Mouse (Mus musculus) E14TG2a.4 (cell line): Measurements from ENCODE around the gene Flot2.

Experiments used
- H3K27me3 ChIP-seq: 2 replicates; pipeline ENCODE4 v1.6.1; 2014; ENCODE audit warnings: low read length, control low read depth; ENCODE audit not compliant: insufficient read depth
- H3K36me3 ChIP-seq: 2 replicates; pipeline ENCODE4 v1.6.1; 2014; ENCODE audit warnings: low read length, control low read depth; ENCODE audit not compliant: insufficient read depth
- H3K4me1 ChIP-seq: replicated peaks from 2 replicates; pipeline ENCODE4 v1.6.1; 2014; ENCODE audit warnings: low read depth, low read length, control low read depth
- H3K4me3 ChIP-seq: replicated peaks from 2 replicates; pipeline ENCODE4 v1.5.1; 2014; ENCODE audit warnings: mild to moderate bottlenecking, low read length
- H3K9me3 ChIP-seq: 2 replicates; pipeline ENCODE4 v1.6.1; 2014; ENCODE audit warnings: low read length, control low read depth
- CTCF ChIP-seq: conservative IDR thresholded peaks from 2 replicates; pipeline ENCODE4 v1.5.1; 2014; ENCODE audit warnings: low read length
- NANOG ChIP-seq: IDR thresholded peaks from 2 replicates; pipeline ENCODE4 v1.6.1; 2014; ENCODE audit warnings: borderline replicate concordance, low read length, mixed read lengths
- POU5F1 ChIP-seq: IDR thresholded peaks from 2 replicates; pipeline ENCODE4 v1.6.1; 2014; ENCODE audit warnings: low read length, borderline replicate concordance

Flot2 gene

GRCm38 (mm10) chr11:78069646-78070045 lies 31.9 kb downstream of the Flot2 start:
- Histone ChIP-seq H3K4me1 (peaks cover 30% of the 10 kb centered on the region), H3K36me3 (peaks cover 22% of the 10 kb centered on the region), H3K27me3 (0 out of 2 replicates have a peak, but pooled peaks cover 2% of the 10 kb centered on the region), H3K9me3 (no peaks in the 10 kb centered on the region), H3K4me3 (no peak overlapping the region)
- TF ChIP-seq NANOG (no peak), CTCF (no peak), POU5F1 (no peak)

- TF ChIP-seq POU5F1 = no peak
- TF ChIP-seq CTCF = no peak
- TF ChIP-seq NANOG = no peak
- H3K27me3 ChIP-seq = no peaks in the 10 kb centered on the region
- H3K4me1 ChIP-seq = peaks cover 30% of the 10 kb centered on the region
- H3K9me3 ChIP-seq = no peaks in the 10 kb centered on the region
- peak overlapping the region; percentile 45 for H3K4me3 ChIP-seq
- H3K36me3 ChIP-seq = peaks cover 44% of the 10 kb centered on the region
These were observed 34.2 kb downstream of the Flot2 start for GRCm38 (mm10) chr11:78071938-78072337.

- no peaks in the 10 kb centered on the region for H3K27me3 ChIP-seq
- no peak for TF ChIP-seq POU5F1
- TF ChIP-seq CTCF = no peak
- TF ChIP-seq NANOG = no peak
These were observed 34.8 kb downstream of the Flot2 start for GRCm38 (mm10) chr11:78072425-78073130.

GRCm38 (mm10) chr11:78073577-78074276 lies 36.0 kb downstream of the Flot2 start:
- Histone ChIP-seq H3K9me3 (no peaks in the 10 kb centered on the region), H3K27me3 (no peaks in the 10 kb centered on the region), H3K36me3 (peaks cover 57% of the 10 kb centered on the region), H3K4me1 (peaks cover 30% of the 10 kb centered on the region), H3K4me3 (no peak overlapping the region)
- TF ChIP-seq POU5F1 = no peak
- TF ChIP-seq NANOG = no peak
- TF ChIP-seq CTCF = no peak

More at GRCm38 (mm10) chr11:78072425-78073130, 34.8 kb downstream of the Flot2 start:
- Histone ChIP-seq H3K4me3 (peak overlapping the region; percentile 45), H3K9me3 (no peaks in the 10 kb centered on the region), H3K36me3 (peaks cover 49% of the 10 kb centered on the region), H3K4me1 (peaks cover 30% of the 10 kb centered on the region)

- no peaks in the 10 kb centered on the region for H3K9me3 ChIP-seq
- H3K27me3 ChIP-seq = no peaks in the 10 kb centered on the region
- H3K36me3 ChIP-seq = peaks cover 57% of the 10 kb centered on the region
- peaks cover 36% of the 10 kb centered on the region for H3K4me1 ChIP-seq
- TF ChIP-seq POU5F1 (no peak), NANOG (no peak), CTCF (no peak)
- no peak overlapping the region for H3K4me3 ChIP-seq
These were observed 36.5 kb downstream of the Flot2 start for GRCm38 (mm10) chr11:78074277-78074652.

- Histone ChIP-seq H3K9me3 (no peaks in the 10 kb centered on the region), H3K27me3 (no peaks in the 10 kb centered on the region), H3K4me3 (no peak overlapping the region), H3K4me1 (peaks cover 40% of the 10 kb centered on the region), H3K36me3 (peaks cover 57% of the 10 kb centered on the region)
- TF ChIP-seq CTCF (no peak), POU5F1 (no peak), NANOG (no peak)
These were observed 36.9 kb downstream of the Flot2 start for GRCm38 (mm10) chr11:78074666-78075065.

- H3K4me1 ChIP-seq = peaks cover 25% of the 10 kb centered on the region
- H3K27me3 ChIP-seq = no peaks in the 10 kb centered on the region
- peaks cover 30% of the 10 kb centered on the region for H3K36me3 ChIP-seq
- peak within 1 kb of the TSS; percentile 94 for H3K4me3 ChIP-seq
- TF ChIP-seq CTCF (no peak), POU5F1 (no peak), NANOG (no peak; the same call in 1 of the 2 replicates)
- no peaks in the 10 kb centered on the region for H3K9me3 ChIP-seq
These were observed 42.5 kb downstream of the Flot2 start, which contains the start of gene Eral1 for GRCm38 (mm10) chr11:78079961-78080921. Gene Eral1, minus strand, starts transcription at chr11:78080383.
